Comparison of ENCODE assay signal across 24 mouse cellular contexts in the genomic region with DNA sequence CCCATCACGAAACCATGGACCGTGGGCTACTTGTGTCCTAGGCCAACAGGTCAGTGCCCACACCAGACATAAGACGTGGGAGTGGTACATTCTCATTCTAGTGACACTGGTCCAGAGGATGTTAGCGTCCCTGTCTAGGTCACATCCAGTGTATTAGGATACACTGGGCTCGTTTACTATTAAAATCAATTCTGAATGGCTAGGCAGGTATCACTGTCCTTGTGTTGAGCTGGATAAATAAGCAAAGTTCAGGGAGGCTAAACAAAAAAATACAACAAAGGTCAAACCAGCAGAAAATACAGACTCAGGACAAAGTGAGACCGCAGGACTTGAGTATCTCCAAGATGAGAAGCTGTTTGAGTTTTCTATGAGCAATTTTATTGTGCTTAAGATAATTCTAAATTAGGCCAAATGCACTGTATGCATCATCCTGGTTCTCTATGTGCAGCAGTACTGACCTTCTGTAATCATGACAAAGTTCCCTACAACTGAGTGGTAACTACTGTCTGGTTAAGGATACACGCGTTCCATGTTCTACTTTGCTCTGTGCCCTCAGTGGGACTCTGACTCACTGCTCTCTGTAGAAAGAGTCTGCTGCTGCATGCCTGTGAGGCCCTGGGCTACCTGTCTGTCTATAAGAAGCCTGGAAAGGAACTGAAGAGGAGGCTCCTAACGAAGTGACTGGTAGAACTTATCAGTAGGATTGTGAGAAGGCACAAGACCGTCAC. TPM values are rescaled to one million over a fixed set of nuclear protein-coding genes. Genes with fewer than 3 reads are reported as not detected.
DNase-seq lines count a peak whose midpoint lies in the region; ATAC-seq and TF ChIP-seq lines count a peak whose summit lies in the region.
"Had no signal": no experiment of that assay in that cellular context is flagged by ENCODE, and none has a peak within 500 bp of the region (broad histone marks: within the 10 kb centered on the region; RNA-seq: fewer than 3 reads in every experiment).

No protein-coding gene starts in this region.

- H3K79me2 ChIP-seq in liver, adult 2 months (ENCODE audit: control insufficient read depth, insufficient read depth, low read length), result no peaks in the 10 kb centered on the region

- peak overlapping the region; percentile 50 for H3K27ac ChIP-seq in intestine, postnatal 0 days (ENCODE audit: low read depth, low read length)
- H3K27ac ChIP-seq in intestine, embryonic 15.5 days, result no peak overlapping the region
- peak overlapping the region; percentile 87 for H3K27ac ChIP-seq in liver, adult 2 months (replicated peaks; ENCODE audit: insufficient read depth, low read depth, low read length)
- H3K27ac ChIP-seq in liver, postnatal 0 days (ENCODE audit: low read depth), result peak overlapping the region; percentile 76
- H3K27ac ChIP-seq in liver, embryonic 12.5 days, result no peak overlapping the region
- H3K27ac ChIP-seq: embryonic facial prominence, embryonic 13.5 days; embryonic facial prominence, embryonic 15.5 days; forebrain, embryonic 12.5 days had no signal

- no peak overlapping the region for H3K9ac ChIP-seq in intestine, postnatal 0 days (ENCODE audit: low read depth, low read length)
- H3K9ac ChIP-seq in intestine, embryonic 15.5 days, result no peak overlapping the region
- no peak overlapping the region for H3K9ac ChIP-seq in liver, adult 2 months (ENCODE audit: low read depth, low read length)
- H3K9ac ChIP-seq in liver, postnatal 0 days (replicated peaks), result no peak overlapping the region
- H3K9ac ChIP-seq in liver, embryonic 12.5 days, result no peak overlapping the region
- H3K9ac ChIP-seq: embryonic facial prominence, embryonic 13.5 days; embryonic facial prominence, embryonic 15.5 days; forebrain, embryonic 12.5 days had no signal

- DNase-seq in liver, adult 2 months (ENCODE audit: extremely low read depth, low read depth, low spot score), result peak; percentile 94
- DNase-seq in liver, result no peak
- no peak for DNase-seq in liver, postnatal 0 days
- no peak for DNase-seq in ovary, postnatal 14 days (ENCODE audit: low spot score)
- DNase-seq: adrenal gland, adult 8-10 months; adrenal gland, postnatal 25 days; cerebellum, adult 11 months; cerebellum, adult 18-20 months; cerebellum, adult 8-10 months; cerebellum, adult 9-11 months; cerebellum, postnatal 14 days; cerebellum, postnatal 36 days; embryo, embryonic 11 days had no signal

- no peak for TF ChIP-seq EP300 in liver, postnatal 0 days (IDR thresholded peaks at IDR 0.05; ENCODE audit: low read depth)

- TF ChIP-seq POLR2A in liver, adult 2 months (IDR thresholded peaks at IDR 0.05; ENCODE audit: extremely low read depth, insufficient read depth, low read length), result no peak

- H3K4me1 ChIP-seq in intestine, postnatal 0 days (replicated peaks; ENCODE audit: control insufficient read depth, insufficient read depth, low read length), result no peaks in the 10 kb centered on the region
- no peaks in the 10 kb centered on the region for H3K4me1 ChIP-seq in intestine, embryonic 15.5 days (replicated peaks)
- H3K4me1 ChIP-seq in liver, adult 2 months (ENCODE audit: control insufficient read depth, insufficient read depth, low read length), result peaks cover 36% of the 10 kb centered on the region
- H3K4me1 ChIP-seq in liver, postnatal 0 days (ENCODE audit: insufficient read depth), result peaks cover 23% of the 10 kb centered on the region
- peaks cover 7% of the 10 kb centered on the region; the same call in 1 of the 2 replicates for H3K4me1 ChIP-seq in liver, embryonic 12.5 days

- H3K4me3 ChIP-seq in intestine, postnatal 0 days (ENCODE audit: low read depth, low read length), result no peak overlapping the region
- no peak overlapping the region for H3K4me3 ChIP-seq in intestine, embryonic 15.5 days (replicated peaks)
- H3K4me3 ChIP-seq in liver, adult 2 months (ENCODE audit: insufficient read depth, low read depth, low read length), result no peak overlapping the region
- H3K4me3 ChIP-seq in liver, postnatal 0 days (ENCODE audit: low read depth, low read length), result no peak overlapping the region
- no peak overlapping the region for H3K4me3 ChIP-seq in liver, embryonic 12.5 days
- H3K4me3 ChIP-seq: embryonic facial prominence, embryonic 13.5 days; embryonic facial prominence, embryonic 15.5 days; erythroblast, embryonic 14.5 days; forebrain, embryonic 10.5 days; forebrain, embryonic 12.5 days had no signal

- 81% methylated on average over 10 of the region's 10 CpGs for WGBS in intestine, postnatal 0 days
- WGBS in intestine, embryonic 15.5 days, result 91% methylated on average over 10 of the region's 10 CpGs
- 31% methylated on average over 10 of the region's 10 CpGs for WGBS in liver, adult 2 months
- WGBS in liver, postnatal 0 days (ENCODE audit: insufficient replicate concordance), result 77% methylated on average over 10 of the region's 10 CpGs
- 79% methylated on average over 10 of the region's 10 CpGs for WGBS in liver, embryonic 12.5 days (ENCODE audit: insufficient replicate concordance)

- H3K36me3 ChIP-seq in intestine, postnatal 0 days (ENCODE audit: control insufficient read depth, insufficient read depth), result peaks cover 19% of the 10 kb centered on the region; the same call in 1 of the 2 replicates
- 0 out of 2 replicates have a peak, but pooled peaks cover 3% of the 10 kb centered on the region for H3K36me3 ChIP-seq in intestine, embryonic 15.5 days
- peaks cover 3% of the 10 kb centered on the region; the same call in 1 of the 2 replicates for H3K36me3 ChIP-seq in liver, adult 2 months (ENCODE audit: control insufficient read depth, insufficient read depth, low read length)
- no peaks in the 10 kb centered on the region for H3K36me3 ChIP-seq in liver, postnatal 0 days (replicated peaks; ENCODE audit: insufficient read depth, low read length)
- peaks cover 64% of the 10 kb centered on the region for H3K36me3 ChIP-seq in liver, embryonic 12.5 days

- TF ChIP-seq CTCF in intestine, postnatal 0 days (IDR thresholded peaks at IDR 0.05; ENCODE audit: low read depth), result no peak
- no peak for TF ChIP-seq CTCF in liver, adult 2 months (IDR thresholded peaks at IDR 0.05; ENCODE audit: low read depth, low read length)
- no peak for TF ChIP-seq CTCF in liver, postnatal 0 days (IDR thresholded peaks at IDR 0.05; ENCODE audit: low read depth)

- no peaks in the 10 kb centered on the region for H3K9me3 ChIP-seq in intestine, postnatal 0 days (ENCODE audit: control insufficient read depth)
- H3K9me3 ChIP-seq in intestine, embryonic 15.5 days, result no peaks in the 10 kb centered on the region
- no peaks in the 10 kb centered on the region for H3K9me3 ChIP-seq in liver, postnatal 0 days (ENCODE audit: low read length)
- no peaks in the 10 kb centered on the region for H3K9me3 ChIP-seq in liver, embryonic 12.5 days (replicated peaks)
- H3K9me3 ChIP-seq: embryonic facial prominence, embryonic 13.5 days; embryonic facial prominence, embryonic 15.5 days; forebrain, embryonic 10.5 days; forebrain, embryonic 12.5 days had no signal

- no peak overlapping the region for H3K4me2 ChIP-seq in intestine, postnatal 0 days (replicated peaks; ENCODE audit: low read depth)
- H3K4me2 ChIP-seq in intestine, embryonic 15.5 days (replicated peaks), result no peak overlapping the region
- H3K4me2 ChIP-seq in liver, postnatal 0 days (ENCODE audit: low read depth, low read length), result no peak overlapping the region
- H3K4me2 ChIP-seq in liver, embryonic 12.5 days, result no peak overlapping the region
- H3K4me2 ChIP-seq: embryonic facial prominence, embryonic 13.5 days; embryonic facial prominence, embryonic 15.5 days; forebrain, embryonic 12.5 days had no signal

- no peaks in the 10 kb centered on the region for H3K27me3 ChIP-seq in intestine, postnatal 0 days (replicated peaks; ENCODE audit: control insufficient read depth, insufficient read depth, low read length)
- H3K27me3 ChIP-seq in intestine, embryonic 15.5 days (replicated peaks), result no peaks in the 10 kb centered on the region
- H3K27me3 ChIP-seq in liver, adult 2 months (ENCODE audit: control insufficient read depth, insufficient read depth, low read length), result no peaks in the 10 kb centered on the region
- no peaks in the 10 kb centered on the region for H3K27me3 ChIP-seq in liver, postnatal 0 days (ENCODE audit: insufficient read depth, low read length)
- no peaks in the 10 kb centered on the region for H3K27me3 ChIP-seq in liver, embryonic 12.5 days (replicated peaks)
- H3K27me3 ChIP-seq: embryonic facial prominence, embryonic 13.5 days; embryonic facial prominence, embryonic 15.5 days; forebrain, embryonic 12.5 days had no signal

- ATAC-seq in intestine, postnatal 0 days, result peak; percentile 72
- no peak for ATAC-seq in intestine, embryonic 15.5 days
- ATAC-seq in liver, postnatal 0 days, result peak; percentile 57
- ATAC-seq in liver, embryonic 12.5 days, result no peak
- ATAC-seq: forebrain, embryonic 14.5 days; forebrain, embryonic 16.5 days had no signal

RNA-seq across cellular contexts. Expression of gene Bcar1, which starts 37.3 kb away (rescaled TPM):
- polyA plus RNA-seq in intestine, postnatal 0 days (2015; fragmentation: Nextera tagmentation; extraction: Ambion mirVana), result 38.8 and 41.1 TPM in 2 replicates
- 40.8 and 44.2 TPM in 2 replicates for polyA plus RNA-seq in intestine, embryonic 15.5 days (2015; fragmentation: Nextera tagmentation; extraction: Ambion mirVana)
- 11.3 and 18.0 TPM in 2 replicates for total RNA-seq in liver, adult 2 months (2014; rRNA removed)
- polyA plus RNA-seq in liver, adult 2 months (2012; rRNA removed), result 41.2 and 53.2 TPM in 2 replicates
- polyA plus RNA-seq in liver, postnatal 0 days (2015; fragmentation: Nextera tagmentation; extraction: Ambion mirVana), result 9.9 and 11.6 TPM in 2 replicates
- 9.5 and 10.3 TPM in 2 replicates for polyA plus RNA-seq in liver, embryonic 12.5 days (2016; fragmentation: Nextera tagmentation; extraction: Ambion mirVana)
- total RNA-seq: common myeloid progenitor, adult 5-6 weeks had no signal

Comparison
In these comparisons a context has a peak if more than half of its experiments do, and no peak if none do; other contexts are left out.
1. ATAC-seq: peak in intestine, postnatal 0 days (single experiment) and liver, postnatal 0 days (single experiment); none in intestine, embryonic 15.5 days (single experiment) and liver, embryonic 12.5 days (single experiment).
2. H3K27ac ChIP-seq: peak in intestine, postnatal 0 days (single experiment), liver, adult 2 months (single experiment) and liver, postnatal 0 days (single experiment); none in intestine, embryonic 15.5 days (single experiment) and liver, embryonic 12.5 days (single experiment).